Mouse (Mus musculus): ENCODE measurements around the gene Gm10260. TPM values are rescaled to one million over a fixed set of nuclear protein-coding genes. Genes with fewer than 3 reads are reported as not detected.

The Gm10260 gene
- polyA plus RNA-seq, 1 experiment from 2014 or later, result 4.2 TPM

DNA sequence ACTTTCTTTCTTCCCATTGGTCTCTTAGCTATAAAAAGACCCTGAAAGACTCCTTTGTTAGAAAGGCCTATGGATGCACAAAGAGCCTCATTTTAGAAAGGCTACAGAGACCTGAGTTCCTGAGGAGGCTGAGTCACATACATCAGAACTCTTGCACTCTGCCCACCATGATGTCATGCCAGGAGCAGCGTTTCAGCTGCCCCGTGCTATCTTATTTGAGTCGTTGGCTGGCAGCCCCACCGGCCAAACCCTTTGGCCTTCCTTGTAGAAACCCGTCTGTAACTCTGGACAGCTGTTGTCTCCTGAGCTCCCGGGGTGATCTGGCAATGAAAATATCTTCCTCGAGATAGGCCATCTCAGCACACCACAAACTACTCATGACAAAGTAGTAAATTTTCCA lies 3.6 kb upstream of the Gm10260 start:
- H3K4me3 ChIP-seq, result no peak overlapping the region
- no peaks in the 10 kb centered on the region for H3K9me3 ChIP-seq (replicated peaks)
- peak overlapping the region; percentile 33; the same call in 1 of the 2 replicates for H3K27ac ChIP-seq (replicated peaks)
- H3K27me3 ChIP-seq (ENCODE audit: low read depth, poor library complexity, severe bottlenecking), result no peaks in the 10 kb centered on the region
- 86% methylated on average over 7 of the region's 7 CpGs for WGBS
- peaks cover 20% of the 10 kb centered on the region for H3K4me1 ChIP-seq
- no peak for DNase-seq (ENCODE audit: low spot score)
- H3K36me3 ChIP-seq, result no peaks in the 10 kb centered on the region

DNA sequence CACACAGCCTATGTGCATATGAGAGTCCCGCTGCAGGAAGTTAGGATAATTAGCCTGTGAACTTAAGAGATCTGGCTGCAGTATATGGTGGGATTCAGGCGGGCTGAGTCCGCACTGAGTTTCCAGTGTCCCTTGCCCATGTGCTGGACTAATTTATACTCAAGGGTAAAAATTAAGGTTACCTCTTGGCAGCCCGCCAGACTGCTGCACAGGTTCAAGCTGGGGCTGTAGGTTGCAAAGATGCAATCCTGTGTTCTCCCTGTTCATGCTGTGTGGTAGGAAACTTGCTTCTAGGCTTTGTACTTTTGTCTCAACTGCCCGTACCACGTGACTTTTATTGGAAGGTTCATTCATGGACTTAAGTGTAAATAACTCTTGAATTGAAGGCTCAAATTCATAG lies 3.0 kb upstream of the Gm10260 start:
- no peak for DNase-seq (ENCODE audit: low spot score)
- H3K27me3 ChIP-seq (ENCODE audit: low read depth, poor library complexity, severe bottlenecking), result no peaks in the 10 kb centered on the region
- no peaks in the 10 kb centered on the region for H3K36me3 ChIP-seq
- no peak overlapping the region for H3K4me3 ChIP-seq
- 91% methylated on average over 6 of the region's 6 CpGs for WGBS
- H3K4me1 ChIP-seq, result peaks cover 14% of the 10 kb centered on the region
- H3K27ac ChIP-seq (replicated peaks), result no peak overlapping the region
- H3K9me3 ChIP-seq (replicated peaks), result no peaks in the 10 kb centered on the region

DNA sequence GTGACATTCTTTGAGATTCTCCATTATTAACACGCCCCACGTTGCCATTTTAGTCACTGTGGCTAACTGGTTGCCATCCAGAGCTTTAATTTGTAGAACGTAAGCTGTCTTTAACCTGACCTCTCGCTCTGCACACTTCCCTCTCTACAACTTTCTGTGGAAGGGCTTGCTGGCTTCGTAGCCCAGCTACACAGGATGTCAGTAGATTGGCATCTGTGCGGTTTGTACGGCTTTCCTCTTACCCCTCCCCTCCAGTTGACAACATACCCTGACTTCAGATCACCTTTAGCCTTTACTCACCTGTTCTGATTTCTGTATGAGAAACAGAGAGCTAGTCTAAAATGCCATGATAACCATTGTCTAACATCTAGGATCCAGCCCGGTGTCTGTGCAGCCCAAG lies 1.7 kb upstream of the Gm10260 start:
- WGBS, result 95% methylated on average over 8 of the region's 8 CpGs
- Histone ChIP-seq H3K9me3 (replicated peaks) (no peaks in the 10 kb centered on the region), H3K4me3 (no peak overlapping the region), H3K36me3 (no peaks in the 10 kb centered on the region), H3K27me3 (ENCODE audit: low read depth, poor library complexity, severe bottlenecking) (no peaks in the 10 kb centered on the region), H3K4me1 (peaks cover 10% of the 10 kb centered on the region), H3K27ac (replicated peaks) (no peak overlapping the region)
- DNase-seq (ENCODE audit: low spot score), result no peak

DNA sequence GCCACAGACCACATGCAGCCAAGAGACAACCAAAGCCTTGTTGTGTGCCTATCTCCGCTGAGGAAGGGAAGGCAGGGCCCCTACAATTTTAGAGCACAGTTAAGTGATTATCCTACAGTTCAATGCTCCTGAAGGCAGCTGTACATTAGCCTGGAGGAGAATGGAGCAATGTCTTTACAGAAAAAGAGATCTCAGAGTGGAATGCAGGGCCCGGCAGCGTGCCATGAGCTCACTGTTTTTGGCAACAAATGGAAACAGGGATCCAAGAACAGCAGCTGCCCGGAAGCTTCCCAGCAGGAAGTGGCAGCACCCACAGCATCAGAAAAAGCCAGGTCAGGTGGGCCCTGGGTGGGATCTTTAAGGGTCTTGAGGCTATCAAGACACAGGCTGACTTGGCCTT lies 3.4 kb downstream of the Gm10260 start:
- Histone ChIP-seq H3K4me3 (no peak overlapping the region), H3K4me1 (peaks cover 6% of the 10 kb centered on the region; the same call in 1 of the 2 replicates), H3K9me3 (replicated peaks) (no peaks in the 10 kb centered on the region), H3K36me3 (no peaks in the 10 kb centered on the region), H3K27me3 (ENCODE audit: low read depth, poor library complexity, severe bottlenecking) (no peaks in the 10 kb centered on the region), H3K27ac (replicated peaks) (0 out of 2 replicates have a peak overlapping the region, but pooled peaks have one; percentile 17)
- WGBS, result 86% methylated on average over 4 of the region's 4 CpGs
- no peak for DNase-seq (ENCODE audit: low spot score)

DNA sequence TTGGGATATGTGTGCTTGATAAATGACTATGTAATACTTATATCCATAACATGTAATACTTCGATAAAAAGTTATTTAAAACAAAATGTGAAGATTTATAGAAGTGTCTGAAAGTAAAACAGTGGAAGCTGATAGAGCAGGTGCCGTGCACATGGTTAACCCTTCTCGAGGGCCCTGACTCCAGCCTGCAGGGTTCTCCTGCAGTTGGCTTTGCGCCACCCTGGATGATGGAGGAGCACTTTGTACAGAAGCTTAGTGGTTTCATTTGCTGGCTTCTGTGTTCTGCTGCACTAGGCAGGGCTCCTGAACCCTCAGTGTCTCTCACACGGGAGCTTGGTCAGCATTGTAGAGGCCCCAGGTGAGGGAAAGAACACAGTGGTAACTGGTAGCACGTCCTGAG lies 4.3 kb downstream of the Gm10260 start:
- no peak overlapping the region for H3K4me3 ChIP-seq
- no peaks in the 10 kb centered on the region for H3K36me3 ChIP-seq
- no peaks in the 10 kb centered on the region for H3K9me3 ChIP-seq (replicated peaks)
- whole genome bisulfite sequencing, result 96% methylated on average over 6 of the region's 6 CpGs
- no peak for DNase-seq (ENCODE audit: low spot score)
- peaks cover 7% of the 10 kb centered on the region for H3K4me1 ChIP-seq
- no peak overlapping the region; the same call in 1 of the 2 replicates for H3K27ac ChIP-seq (replicated peaks)
- H3K27me3 ChIP-seq (ENCODE audit: low read depth, poor library complexity, severe bottlenecking), result no peaks in the 10 kb centered on the region

DNA sequence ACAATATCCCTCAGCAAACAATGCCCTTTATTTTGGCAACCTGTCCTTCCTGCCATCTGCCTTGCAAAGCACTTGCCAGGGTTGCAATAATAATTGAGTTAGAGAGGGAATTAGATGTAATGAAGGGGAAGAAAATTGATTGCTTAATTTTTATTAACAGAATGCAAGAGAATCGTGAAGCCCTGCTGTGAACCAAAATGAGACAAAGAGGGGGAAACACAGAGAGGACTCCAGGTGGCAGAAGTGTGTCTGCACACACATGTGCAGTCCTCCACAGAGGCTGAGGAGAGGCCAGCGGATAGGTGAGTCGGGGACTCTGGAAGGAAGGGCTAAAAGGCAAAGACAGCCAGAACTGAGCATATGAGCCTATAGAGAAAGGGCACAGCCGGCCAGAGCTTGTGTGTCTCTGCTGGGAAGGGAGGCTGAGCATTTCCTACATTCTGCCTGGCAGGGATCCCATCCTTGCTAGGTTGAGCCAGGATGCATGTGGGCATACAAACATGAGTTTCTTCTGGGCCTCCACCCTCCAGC lies 9.5 kb downstream of the Gm10260 start:
- Histone ChIP-seq H3K36me3 (no peaks in the 10 kb centered on the region), H3K27me3 (ENCODE audit: low read depth, poor library complexity, severe bottlenecking) (no peaks in the 10 kb centered on the region), H3K4me1 (peaks cover 39% of the 10 kb centered on the region), H3K9me3 (replicated peaks) (no peaks in the 10 kb centered on the region), H3K27ac (replicated peaks) (peak overlapping the region; percentile 25), H3K4me3 (no peak overlapping the region)
- no peak for DNase-seq (ENCODE audit: low spot score)
- WGBS, result 77% methylated on average over 4 of the region's 4 CpGs

DNA sequence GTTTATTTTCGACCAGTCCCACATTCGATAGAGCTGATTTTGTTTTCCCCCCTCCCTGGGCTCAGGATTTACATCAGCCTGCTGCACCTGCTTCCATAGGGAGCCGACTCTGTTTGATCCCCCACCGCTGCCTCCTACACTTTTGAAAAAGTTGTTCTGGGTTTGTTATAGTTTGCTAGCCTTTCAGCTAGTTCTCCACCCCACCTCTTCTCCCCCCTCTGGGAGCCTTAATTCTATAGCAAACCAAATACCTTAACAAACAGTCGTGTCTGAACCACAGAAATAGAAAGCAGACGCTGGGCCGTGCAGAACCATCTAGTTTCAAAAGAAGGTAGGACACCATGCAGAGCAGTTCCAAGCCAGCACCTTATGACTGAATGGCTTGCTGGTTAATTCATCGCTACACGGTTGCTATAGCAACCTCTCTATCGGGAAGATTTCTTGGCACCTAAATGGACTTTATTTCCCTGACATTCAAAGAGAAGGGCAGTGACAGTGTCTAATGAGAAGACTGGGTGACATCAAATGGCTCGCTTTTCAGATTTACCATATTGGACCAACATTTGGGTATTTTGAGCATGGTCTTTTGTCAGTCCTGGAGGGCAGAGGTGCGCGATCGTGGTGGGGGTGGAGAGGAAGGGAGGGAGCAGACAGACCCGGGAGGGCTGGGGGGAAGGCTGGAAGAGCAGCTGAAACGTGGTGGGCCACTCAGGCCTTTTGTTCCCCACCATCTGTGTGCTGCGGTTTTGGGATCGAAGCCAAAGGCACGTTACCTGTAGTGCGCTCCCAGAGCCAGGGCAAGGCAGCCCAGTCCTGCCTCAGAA lies 13.2 kb downstream of the Gm10260 start:
- peak overlapping the region; percentile 61 for H3K27ac ChIP-seq (replicated peaks)
- peak overlapping the region; percentile 36 for H3K4me3 ChIP-seq
- H3K36me3 ChIP-seq, result no peaks in the 10 kb centered on the region
- peaks cover 57% of the 10 kb centered on the region for H3K4me1 ChIP-seq
- DNase-seq (ENCODE audit: low spot score), result peak; percentile 64
- H3K27me3 ChIP-seq (ENCODE audit: low read depth, poor library complexity, severe bottlenecking), result no peaks in the 10 kb centered on the region
- 23% methylated on average over 20 of the region's 20 CpGs for WGBS
- H3K9me3 ChIP-seq (replicated peaks), result no peaks in the 10 kb centered on the region

DNA sequence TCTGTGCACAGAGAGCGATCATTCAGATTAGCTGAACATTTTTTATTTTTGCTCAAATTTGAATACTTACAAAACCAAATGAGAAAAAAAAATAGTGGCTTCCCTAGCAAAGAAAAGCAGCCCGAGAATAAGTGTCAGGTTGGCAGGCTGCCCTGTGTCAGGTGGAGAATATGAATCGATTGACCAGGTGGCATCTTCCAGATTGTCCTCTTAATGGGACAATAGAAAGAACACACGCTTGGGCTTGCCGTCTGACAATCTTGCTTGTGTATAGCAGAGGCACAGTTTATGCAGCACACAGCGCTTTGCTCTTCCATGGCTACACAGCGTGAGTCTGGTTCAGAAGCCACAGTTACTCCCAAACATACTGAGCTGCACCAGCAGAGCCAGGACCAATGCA lies 15.8 kb downstream of the Gm10260 start:
- 86% methylated on average over 7 of the region's 7 CpGs for WGBS
- no peak overlapping the region for H3K4me3 ChIP-seq
- H3K9me3 ChIP-seq (replicated peaks), result no peaks in the 10 kb centered on the region
- no peak overlapping the region for H3K27ac ChIP-seq (replicated peaks)
- DNase-seq (ENCODE audit: low spot score), result no peak
- H3K36me3 ChIP-seq, result no peaks in the 10 kb centered on the region
- H3K27me3 ChIP-seq (ENCODE audit: low read depth, poor library complexity, severe bottlenecking), result no peaks in the 10 kb centered on the region
- H3K4me1 ChIP-seq, result peaks cover 51% of the 10 kb centered on the region

DNA sequence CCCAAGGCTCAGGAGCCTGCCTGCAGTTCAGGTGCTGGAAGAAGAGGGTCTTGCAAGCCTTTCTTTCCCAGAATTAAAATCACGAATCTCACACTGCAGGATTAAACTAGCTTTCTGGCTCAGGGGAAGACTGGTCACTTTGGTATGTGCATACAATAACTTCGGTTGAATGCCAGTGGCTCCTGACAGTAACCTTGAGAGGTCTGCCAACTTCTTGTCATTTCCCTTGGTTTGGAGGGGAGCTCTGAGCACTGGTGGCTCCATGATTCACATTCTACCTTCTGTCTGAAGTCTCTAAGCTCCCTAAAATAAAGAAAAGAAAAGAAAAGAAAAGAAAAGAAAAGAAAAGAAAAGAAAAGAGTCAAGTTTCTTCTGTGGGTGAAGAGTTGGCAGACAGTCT lies 16.4 kb downstream of the Gm10260 start:
- Histone ChIP-seq H3K27me3 (ENCODE audit: low read depth, poor library complexity, severe bottlenecking) (no peaks in the 10 kb centered on the region), H3K4me1 (peaks cover 51% of the 10 kb centered on the region), H3K36me3 (no peaks in the 10 kb centered on the region), H3K9me3 (replicated peaks) (no peaks in the 10 kb centered on the region), H3K27ac (replicated peaks) (0 out of 2 replicates have a peak overlapping the region, but pooled peaks have one; percentile 10), H3K4me3 (no peak overlapping the region)
- 61% methylated on average over 2 of the region's 2 CpGs for WGBS
- no peak for DNase-seq (ENCODE audit: low spot score)

DNA sequence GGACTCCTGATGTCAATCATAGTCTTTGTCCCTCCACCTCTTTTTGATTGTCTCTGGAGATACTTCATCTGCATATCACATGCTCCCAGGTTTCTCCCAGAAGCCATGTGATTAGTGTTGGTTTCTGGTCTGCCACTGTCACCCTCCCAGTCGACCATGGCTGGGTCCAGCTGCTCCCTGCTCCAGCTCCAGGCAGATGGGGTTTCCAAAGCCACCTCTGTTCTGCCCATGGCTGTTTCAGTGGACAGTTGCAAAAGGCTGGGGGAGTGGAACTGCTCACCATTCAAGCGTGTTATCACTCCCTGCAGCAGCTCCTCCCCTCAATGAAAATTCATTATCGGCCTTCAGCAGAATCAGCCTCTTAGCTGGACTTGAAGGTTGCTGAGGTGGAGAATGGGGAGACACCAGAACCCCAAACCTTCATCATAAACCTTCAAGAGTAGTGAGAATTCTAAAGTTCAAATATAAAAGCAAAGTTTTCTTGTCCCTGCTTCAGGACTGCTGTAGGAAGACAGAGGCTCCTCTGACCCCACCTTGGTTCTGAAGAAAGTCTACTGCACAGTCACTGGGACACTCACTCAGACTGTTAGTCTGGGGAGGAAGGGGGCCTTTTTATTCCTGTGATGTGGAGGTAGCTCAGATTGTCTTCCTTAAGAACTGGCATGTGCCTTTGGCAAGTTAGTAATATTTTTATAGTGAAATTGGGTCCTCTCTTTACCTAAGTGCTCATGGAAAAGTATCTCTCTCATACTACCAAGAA lies 17.0 kb downstream of the Gm10260 start:
- no peaks in the 10 kb centered on the region for H3K9me3 ChIP-seq (replicated peaks)
- no peak overlapping the region for H3K4me3 ChIP-seq
- H3K36me3 ChIP-seq, result no peaks in the 10 kb centered on the region
- H3K27ac ChIP-seq (replicated peaks), result peak overlapping the region; percentile 35; the same call in 1 of the 2 replicates
- no peaks in the 10 kb centered on the region for H3K27me3 ChIP-seq (ENCODE audit: low read depth, poor library complexity, severe bottlenecking)
- 51% methylated on average over 3 of the region's 3 CpGs for WGBS
- no peak for DNase-seq (ENCODE audit: low spot score)
- peaks cover 48% of the 10 kb centered on the region for H3K4me1 ChIP-seq

DNA sequence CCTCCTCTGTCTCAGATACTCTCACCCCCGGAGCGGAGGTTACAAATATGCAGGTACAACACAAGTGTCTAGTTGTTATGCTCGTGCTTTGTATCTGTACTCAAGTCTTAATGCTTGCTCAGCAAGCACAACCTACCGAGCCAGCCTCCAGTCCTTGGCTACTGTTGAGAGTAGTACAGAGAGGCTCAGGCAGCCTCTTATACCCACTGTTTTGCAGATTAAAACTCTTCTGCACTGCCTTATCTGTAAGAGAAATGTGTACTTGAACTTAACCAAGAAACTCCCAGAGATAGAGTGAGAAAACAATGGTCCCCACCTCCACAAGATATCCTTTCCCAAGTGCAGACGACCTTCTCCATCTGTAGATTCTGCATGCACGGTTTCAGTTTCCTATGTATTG lies 24.5 kb downstream of the Gm10260 start:
- Histone ChIP-seq H3K27me3 (ENCODE audit: low read depth, poor library complexity, severe bottlenecking) (no peaks in the 10 kb centered on the region), H3K9me3 (replicated peaks) (no peaks in the 10 kb centered on the region), H3K27ac (replicated peaks) (no peak overlapping the region), H3K4me3 (no peak overlapping the region), H3K4me1 (no peaks in the 10 kb centered on the region), H3K36me3 (no peaks in the 10 kb centered on the region)
- WGBS, result 95% methylated on average over 6 of the region's 6 CpGs
- no peak for DNase-seq (ENCODE audit: low spot score)

DNA sequence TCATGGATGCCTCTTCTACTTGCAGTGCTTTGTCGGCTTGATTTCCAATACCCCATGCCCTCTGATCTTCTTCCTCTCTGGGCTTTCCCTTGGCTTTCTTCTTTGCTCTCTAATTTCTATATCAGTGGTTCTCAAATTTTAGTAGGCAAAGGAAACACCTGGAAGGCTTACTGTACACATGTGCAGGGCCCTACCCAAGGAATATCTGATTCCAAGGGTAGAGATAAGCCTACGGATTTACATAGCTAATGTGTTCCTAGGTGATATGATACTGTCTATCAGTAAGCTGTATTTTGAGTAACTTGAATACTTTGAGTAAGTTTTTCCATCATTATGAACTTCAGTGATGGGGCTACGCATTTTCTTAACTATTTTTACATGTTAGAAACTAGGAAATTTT lies 25.7 kb downstream of the Gm10260 start:
- no peaks in the 10 kb centered on the region for H3K9me3 ChIP-seq (replicated peaks)
- WGBS, result 94% methylated on average over 3 of the region's 3 CpGs
- H3K4me3 ChIP-seq, result no peak overlapping the region
- no peaks in the 10 kb centered on the region for H3K4me1 ChIP-seq
- no peaks in the 10 kb centered on the region for H3K27me3 ChIP-seq (ENCODE audit: low read depth, poor library complexity, severe bottlenecking)
- DNase-seq (ENCODE audit: low spot score), result no peak
- no peaks in the 10 kb centered on the region for H3K36me3 ChIP-seq
- no peak overlapping the region for H3K27ac ChIP-seq (replicated peaks)

Data from midbrain, embryonic 10.5 days (tissue).